Mouse (Mus musculus): ENCODE measurements at regions not wholly inside any gene's neighbourhood (a gene's known extent, or its start where the extent isn't known, plus 50 kb on each side); places are given as distances from the start of the nearest gene placed in this dataset.
A peak's percentile ranks its signal among the peaks of the same experiment; 100 is the strongest.

GRCm38 (mm10) chr8:82689322-82689721 lies 84.6 kb downstream of the Zfp330 start:
- TF ChIP-seq CTCF (IDR thresholded peaks at IDR 0.05; ENCODE audit: extremely low read depth, insufficient read length, insufficient replicate concordance, low read depth, low read length) (peak; percentile 42; the same call in 1 of the 2 replicates), POLR2A (IDR thresholded peaks at IDR 0.05; ENCODE audit: low read depth, low read length) (no peak)

Data from small intestine, adult 2 months (tissue).